Mouse (Mus musculus) embryonic facial prominence, embryonic 14.5 days (tissue): Measurements from ENCODE around the gene Ss18l2. TPM values are rescaled to one million over a fixed set of nuclear protein-coding genes. Genes with fewer than 3 reads are reported as not detected.

Experiments used
- ATAC-seq: fragments of 200-750 bp; cut with Nextera tagmentation; 2 replicates; pipeline ENCODE4 v1.8.0; 2017; ENCODE audit warnings: low read depth, moderate number of reproducible peaks, moderate TSS enrichment
- DNase-seq: peaks from one replicate; pipeline ENCODE4 v3.0.0-alpha.2; 2015; ENCODE audit warnings: low spot score
- H3K27ac ChIP-seq: fragments of 300-500 bp; sonication (generic); replicated peaks from 2 replicates; pipeline ENCODE4 v1.5.1; 2014; ENCODE audit warnings: low read depth, mild to moderate bottlenecking, low read length, moderate library complexity
- H3K27me3 ChIP-seq: fragments of 300-500 bp; sonication (generic); replicated peaks from 2 replicates; pipeline ENCODE4 v1.6.1; 2014; ENCODE audit warnings: low read length; ENCODE audit not compliant: control insufficient read depth, insufficient read depth
- H3K36me3 ChIP-seq: fragments of 300-500 bp; sonication (generic); 2 replicates; pipeline ENCODE4 v1.6.1; 2014; ENCODE audit warnings: low read length, mixed read lengths; ENCODE audit not compliant: control insufficient read depth, insufficient read depth
- H3K4me1 ChIP-seq: fragments of 300-500 bp; sonication (generic); 2 replicates; pipeline ENCODE4 v1.6.1; 2014; ENCODE audit warnings: antibody characterized with exemption, low read length; ENCODE audit not compliant: control insufficient read depth, insufficient read depth
- H3K4me2 ChIP-seq: fragments of 300-500 bp; sonication (generic); 2 replicates; pipeline ENCODE4 v1.6.1; 2014; ENCODE audit warnings: low read depth, mild to moderate bottlenecking, low read length, moderate library complexity, mixed read lengths
- H3K4me3 ChIP-seq: fragments of 300-500 bp; sonication (generic); 2 replicates; pipeline ENCODE4 v1.5.1; 2014; ENCODE audit warnings: low read depth, mild to moderate bottlenecking, low read length
- H3K9ac ChIP-seq: fragments of 300-500 bp; sonication (generic); 2 replicates; pipeline ENCODE4 v1.6.1; 2014; ENCODE audit warnings: low read depth, mild to moderate bottlenecking, low read length, moderate library complexity, mixed read lengths
- H3K9me3 ChIP-seq: fragments of 300-500 bp; sonication (generic); 2 replicates; pipeline ENCODE4 v1.6.1; 2016; ENCODE audit warnings: low read length; ENCODE audit not compliant: control insufficient read depth
- WGBS: fragments of 180-500 bp; shearing (Covaris S2); extraction: QIAGEN DNeasy Blood & Tissue Kit; methylation state at CpG from one replicate; pipeline ENCODE4 v1.1.7; 2014; 5-methylcytosine and 5-hydroxymethylcytosine counted together
- polyA plus RNA-seq: library from polyadenylated mRNA; unstranded; fragments of >200 nt; fragmentation: Nextera tagmentation; extraction: Ambion mirVana; gene quantifications from 2 replicates; pipeline ENCODE4 v1.2.1, GENCODE M21; 2014

Ss18l2 gene
- polyA plus RNA-seq, 1 experiment from 2014 or later: 159 TPM

- H3K9ac ChIP-seq: no peak overlapping the region
- H3K36me3 ChIP-seq: peaks cover 45% of the 10 kb centered on the region; the same call in 1 of the 2 replicates
- H3K4me1 ChIP-seq: no peaks in the 10 kb centered on the region
- 62% methylated on average over 15 of the region's 15 CpGs for WGBS
- peak; percentile 76 for DNase-seq
- no peaks in the 10 kb centered on the region for H3K27me3 ChIP-seq
- peak; percentile 66 for ATAC-seq
- no peak overlapping the region for H3K4me3 ChIP-seq
- no peaks in the 10 kb centered on the region for H3K9me3 ChIP-seq
- no peak overlapping the region for H3K4me2 ChIP-seq
- no peak overlapping the region for H3K27ac ChIP-seq
Measured at GRCm38 (mm10) chr9:121690200-121690651, 19.9 kb upstream of the Ss18l2 start.

- 79% methylated on average over 7 of the region's 7 CpGs for whole genome bisulfite sequencing
- Histone ChIP-seq H3K27ac (no peak overlapping the region), H3K4me2 (no peak overlapping the region), H3K9ac (no peak overlapping the region), H3K36me3 (peaks cover 41% of the 10 kb centered on the region; the same call in 1 of the 2 replicates), H3K4me1 (no peaks in the 10 kb centered on the region), H3K27me3 (no peaks in the 10 kb centered on the region), H3K4me3 (no peak overlapping the region), H3K9me3 (no peaks in the 10 kb centered on the region)
- DNase-seq (no peak), ATAC-seq (no peak; the same call in 1 of the 2 replicates)
Measured at GRCm38 (mm10) chr9:121690734-121691133, 19.4 kb upstream of the Ss18l2 start.

GRCm38 (mm10) chr9:121694736-121695135, 15.4 kb upstream of the Ss18l2 start:
- H3K4me1 ChIP-seq: no peaks in the 10 kb centered on the region
- no peak overlapping the region for H3K9ac ChIP-seq
- H3K36me3 ChIP-seq: peaks cover 32% of the 10 kb centered on the region
- WGBS: 80% methylated on average over 11 of the region's 12 CpGs
- no peak overlapping the region for H3K4me3 ChIP-seq
- H3K27me3 ChIP-seq: no peaks in the 10 kb centered on the region
- ATAC-seq (no peak), DNase-seq (no peak)
- H3K27ac ChIP-seq: no peak overlapping the region
- H3K4me2 ChIP-seq: no peak overlapping the region
- 0 out of 2 replicates have a peak, but pooled peaks cover 2% of the 10 kb centered on the region for H3K9me3 ChIP-seq

GRCm38 (mm10) chr9:121696626-121697025, 13.5 kb upstream of the Ss18l2 start:
- H3K4me1 ChIP-seq: no peaks in the 10 kb centered on the region
- H3K4me2 ChIP-seq: no peak overlapping the region
- no peak overlapping the region for H3K9ac ChIP-seq
- 0 out of 2 replicates have a peak, but pooled peaks cover 2% of the 10 kb centered on the region for H3K9me3 ChIP-seq
- 84% methylated on average over 9 of the region's 9 CpGs for WGBS
- H3K36me3 ChIP-seq: peaks cover 22% of the 10 kb centered on the region
- no peaks in the 10 kb centered on the region for H3K27me3 ChIP-seq
- DNase-seq: no peak
- no peak overlapping the region for H3K27ac ChIP-seq
- no peak for ATAC-seq
- no peak overlapping the region for H3K4me3 ChIP-seq

- no peaks in the 10 kb centered on the region for H3K4me1 ChIP-seq
- peaks cover 19% of the 10 kb centered on the region for H3K36me3 ChIP-seq
- H3K9ac ChIP-seq: no peak overlapping the region
- 100% methylated on average over 1 of the region's 1 CpGs for WGBS
- DNase-seq (no peak), ATAC-seq (no peak)
- H3K4me3 ChIP-seq: no peak overlapping the region
- H3K27ac ChIP-seq: no peak overlapping the region
- no peak overlapping the region for H3K4me2 ChIP-seq
- H3K9me3 ChIP-seq: 0 out of 2 replicates have a peak, but pooled peaks cover 2% of the 10 kb centered on the region
- no peaks in the 10 kb centered on the region for H3K27me3 ChIP-seq
Measured at GRCm38 (mm10) chr9:121697150-121698049, 12.7 kb upstream of the Ss18l2 start.

- DNase-seq: no peak
- 32% methylated on average over 11 of the region's 11 CpGs for WGBS
- Histone ChIP-seq H3K4me1 (peaks cover 14% of the 10 kb centered on the region), H3K9me3 (no peaks in the 10 kb centered on the region), H3K4me2 (peak overlapping the region; percentile 66), H3K27ac (no peak overlapping the region), H3K27me3 (no peaks in the 10 kb centered on the region), H3K36me3 (no peaks in the 10 kb centered on the region), H3K9ac (peak overlapping the region; percentile 71), H3K4me3 (peak overlapping the region; percentile 70)
- no peak for ATAC-seq
Measured at GRCm38 (mm10) chr9:121704261-121704645, 5.9 kb upstream of the Ss18l2 start.

GRCm38 (mm10) chr9:121704646-121705625, 5.2 kb upstream of the Ss18l2 start, which contains the start of gene Sec22c:
Sec22c (minus strand) TSS chr9:121705490.
- Histone ChIP-seq H3K27me3 (no peaks in the 10 kb centered on the region), H3K27ac (peak within 1 kb of the TSS; percentile 35; the same call in 1 of the 2 replicates), H3K4me2 (peak within 1 kb of the TSS; percentile 66), H3K4me1 (peaks cover 14% of the 10 kb centered on the region), H3K9me3 (no peaks in the 10 kb centered on the region), H3K36me3 (no peaks in the 10 kb centered on the region), H3K4me3 (peak within 1 kb of the TSS; percentile 70), H3K9ac (peak within 1 kb of the TSS; percentile 71)
- peak; percentile 95 for DNase-seq
- ATAC-seq: peak; percentile 98
- 3% methylated on average over 29 of the region's 69 CpGs for WGBS

- Histone ChIP-seq H3K9me3 (no peaks in the 10 kb centered on the region), H3K4me3 (no peak overlapping the region), H3K27me3 (no peaks in the 10 kb centered on the region), H3K27ac (no peak overlapping the region), H3K4me2 (no peak overlapping the region), H3K9ac (no peak overlapping the region), H3K4me1 (peaks cover 16% of the 10 kb centered on the region), H3K36me3 (no peaks in the 10 kb centered on the region)
- DNase-seq (no peak), ATAC-seq (no peak)
- 72% methylated on average over 6 of the region's 6 CpGs for WGBS
Measured at GRCm38 (mm10) chr9:121706029-121706675, 4.0 kb upstream of the Ss18l2 start.
